Mouse (Mus musculus): ENCODE data around the gene Etfdh. TPM values are rescaled to one million over a fixed set of nuclear protein-coding genes. Genes with fewer than 3 reads are reported as not detected.
A peak's percentile ranks its signal among the peaks of the same experiment; 100 is the strongest.

The Etfdh gene
- total and polyA plus RNA-seq, 2 experiments from 2014 or later, result 29.5 to 38.9 TPM

- ATAC-seq (no peak), DNase-seq (no peak)
- Histone ChIP-seq H3K4me2 (ENCODE audit: low read depth) (no peak overlapping the region), H3K36me3 (ENCODE audit: insufficient read depth) (no peaks in the 10 kb centered on the region), H3K27me3 (ENCODE audit: insufficient read depth, low read length) (no peaks in the 10 kb centered on the region), H3K4me1 (ENCODE audit: insufficient read depth) (no peaks in the 10 kb centered on the region; the same call in 1 of the 2 replicates), H3K27ac (ENCODE audit: low read depth, low read length) (no peak overlapping the region), H3K9me3 (ENCODE audit: low read length) (no peaks in the 10 kb centered on the region), H3K4me3 (ENCODE audit: low read depth, low read length) (no peak overlapping the region), H3K9ac (no peak overlapping the region)
- 72% methylated on average over 2 of the region's 2 CpGs for WGBS
- no peak for TF ChIP-seq CTCF (IDR thresholded peaks at IDR 0.05; ENCODE audit: low read depth)
Measured at GRCm38 (mm10) chr3:79563511-79563910, 65.8 kb downstream of the Etfdh start.

GRCm38 (mm10) chr3:79561784-79562715 lies 67.2 kb downstream of the Etfdh start:
- Histone ChIP-seq H3K4me3 (ENCODE audit: low read depth, low read length) (no peak overlapping the region), H3K9ac (no peak overlapping the region), H3K4me1 (ENCODE audit: insufficient read depth) (no peaks in the 10 kb centered on the region; the same call in 1 of the 2 replicates), H3K27ac (ENCODE audit: low read depth, low read length) (no peak overlapping the region), H3K9me3 (ENCODE audit: low read length) (no peaks in the 10 kb centered on the region), H3K4me2 (ENCODE audit: low read depth) (no peak overlapping the region), H3K36me3 (ENCODE audit: insufficient read depth) (no peaks in the 10 kb centered on the region), H3K27me3 (ENCODE audit: insufficient read depth, low read length) (no peaks in the 10 kb centered on the region)
- ATAC-seq, result 0 out of 2 replicates have a peak, but pooled peaks have one; percentile 12
- WGBS, result 55% methylated on average over 10 of the region's 10 CpGs
- no peak for DNase-seq
- no peak for TF ChIP-seq CTCF (IDR thresholded peaks at IDR 0.05; ENCODE audit: low read depth)

GRCm38 (mm10) chr3:79560555-79560954 lies 68.7 kb downstream of the Etfdh start:
- Histone ChIP-seq H3K36me3 (ENCODE audit: insufficient read depth) (no peaks in the 10 kb centered on the region), H3K27ac (ENCODE audit: low read depth, low read length) (no peak overlapping the region), H3K4me2 (ENCODE audit: low read depth) (no peak overlapping the region), H3K9ac (no peak overlapping the region), H3K27me3 (ENCODE audit: insufficient read depth, low read length) (no peaks in the 10 kb centered on the region), H3K9me3 (ENCODE audit: low read length) (no peaks in the 10 kb centered on the region), H3K4me1 (ENCODE audit: insufficient read depth) (no peaks in the 10 kb centered on the region; the same call in 1 of the 2 replicates), H3K4me3 (ENCODE audit: low read depth, low read length) (no peak overlapping the region)
- DNase-seq (no peak), ATAC-seq (no peak)
- 98% methylated on average over 6 of the region's 6 CpGs for WGBS
- no peak for TF ChIP-seq CTCF (IDR thresholded peaks at IDR 0.05; ENCODE audit: low read depth)

GRCm38 (mm10) chr3:79559773-79560045 lies 69.6 kb downstream of the Etfdh start:
- WGBS, result 83% methylated on average over 5 of the region's 5 CpGs
- H3K27ac ChIP-seq (ENCODE audit: low read depth, low read length), result no peak overlapping the region
- DNase-seq (no peak), ATAC-seq (no peak)
- H3K27me3 ChIP-seq (ENCODE audit: insufficient read depth, low read length), result no peaks in the 10 kb centered on the region
- H3K4me1 ChIP-seq (ENCODE audit: insufficient read depth), result no peaks in the 10 kb centered on the region
- H3K9me3 ChIP-seq (ENCODE audit: low read length), result no peaks in the 10 kb centered on the region
- no peak overlapping the region for H3K9ac ChIP-seq
- no peak overlapping the region for H3K4me2 ChIP-seq (ENCODE audit: low read depth)
- no peak overlapping the region for H3K4me3 ChIP-seq (ENCODE audit: low read depth, low read length)
- H3K36me3 ChIP-seq (ENCODE audit: insufficient read depth), result no peaks in the 10 kb centered on the region
- no peak for TF ChIP-seq CTCF (IDR thresholded peaks at IDR 0.05; ENCODE audit: low read depth)

- H3K27ac ChIP-seq (ENCODE audit: low read depth, low read length), result no peak overlapping the region
- ATAC-seq (peak; percentile 76), DNase-seq (peak; percentile 30)
- H3K36me3 ChIP-seq (ENCODE audit: insufficient read depth), result no peaks in the 10 kb centered on the region
- no peak overlapping the region for H3K4me3 ChIP-seq (ENCODE audit: low read depth, low read length)
- no peak overlapping the region for H3K9ac ChIP-seq
- no peak for TF ChIP-seq CTCF (IDR thresholded peaks at IDR 0.05; ENCODE audit: low read depth)
- H3K4me2 ChIP-seq (ENCODE audit: low read depth), result no peak overlapping the region
- no peaks in the 10 kb centered on the region for H3K27me3 ChIP-seq (ENCODE audit: insufficient read depth, low read length)
- no peaks in the 10 kb centered on the region for H3K9me3 ChIP-seq (ENCODE audit: low read length)
- WGBS, result 66% methylated on average over 9 of the region's 9 CpGs
- no peaks in the 10 kb centered on the region for H3K4me1 ChIP-seq (ENCODE audit: insufficient read depth)
Measured at GRCm38 (mm10) chr3:79559021-79559772, 70.1 kb downstream of the Etfdh start.

- WGBS, result 69% methylated on average over 6 of the region's 6 CpGs
- no peak overlapping the region for H3K4me2 ChIP-seq (ENCODE audit: low read depth)
- no peak overlapping the region for H3K9ac ChIP-seq
- no peaks in the 10 kb centered on the region for H3K27me3 ChIP-seq (ENCODE audit: insufficient read depth, low read length)
- H3K4me1 ChIP-seq (ENCODE audit: insufficient read depth), result no peaks in the 10 kb centered on the region; the same call in 1 of the 2 replicates
- ATAC-seq, result no peak
- no peak for DNase-seq
- no peak overlapping the region for H3K27ac ChIP-seq (ENCODE audit: low read depth, low read length)
- H3K9me3 ChIP-seq (ENCODE audit: low read length), result no peaks in the 10 kb centered on the region
- TF ChIP-seq CTCF (IDR thresholded peaks at IDR 0.05; ENCODE audit: low read depth), result no peak
- no peaks in the 10 kb centered on the region for H3K36me3 ChIP-seq (ENCODE audit: insufficient read depth)
- no peak overlapping the region for H3K4me3 ChIP-seq (ENCODE audit: low read depth, low read length)
Measured at GRCm38 (mm10) chr3:79555061-79555460, 74.2 kb downstream of the Etfdh start.

Other genes with a start within 250 kb of the Etfdh start
- 31.2 and 37.7 TPM in 2 replicates for gene Fnip2, start 61.7 kb downstream of the Etfdh start, total RNA-seq (2014; rRNA removed)
- gene Fnip2, start 61.7 kb downstream of the Etfdh start, polyA plus RNA-seq (2015; fragmentation: Nextera tagmentation; extraction: Ambion mirVana), result 3.1 and 5.1 TPM in 2 replicates
- gene Ppid, start 38.2 kb downstream of the Etfdh start, total RNA-seq (2014; rRNA removed), result 90.5 and 106 TPM in 2 replicates
- gene Ppid, start 38.2 kb downstream of the Etfdh start, polyA plus RNA-seq (2015; fragmentation: Nextera tagmentation; extraction: Ambion mirVana), result 132 and 135 TPM in 2 replicates
- gene 4930579G24Rik, start 421 bp downstream of the Etfdh start, total RNA-seq (2014; rRNA removed), result 4.1 and 4.2 TPM in 2 replicates
- 3.9 and 4.5 TPM in 2 replicates for gene 4930579G24Rik, start 421 bp downstream of the Etfdh start, polyA plus RNA-seq (2015; fragmentation: Nextera tagmentation; extraction: Ambion mirVana)
- 1.8 and 3.5 TPM in 2 replicates for gene Rxfp1, start 108.4 kb upstream of the Etfdh start, total RNA-seq (2014; rRNA removed)
- gene Rxfp1, start 108.4 kb upstream of the Etfdh start, polyA plus RNA-seq (2015; fragmentation: Nextera tagmentation; extraction: Ambion mirVana), result 0.44 and 0.58 TPM in 2 replicates
- gene Tmem144, start 223.3 kb upstream of the Etfdh start, total RNA-seq (2014; rRNA removed), result 1.00 and 1.2 TPM in 2 replicates
- 1.4 and 2.6 TPM in 2 replicates for gene Tmem144, start 223.3 kb upstream of the Etfdh start, polyA plus RNA-seq (2015; fragmentation: Nextera tagmentation; extraction: Ambion mirVana)

All from forebrain, postnatal 0 days (tissue).